Mouse (Mus musculus) spleen, postnatal 36 days (tissue): ENCODE results near the gene Anks1b.

Experiments used
- DNase-seq, 2 experiments: peaks; one replicate each; pipeline ENCODE4 v3.0.0; 2022; ENCODE audit warnings: low spot score in 2 of 2, mixed read lengths in 1 of 2

The Anks1b gene

DNA sequence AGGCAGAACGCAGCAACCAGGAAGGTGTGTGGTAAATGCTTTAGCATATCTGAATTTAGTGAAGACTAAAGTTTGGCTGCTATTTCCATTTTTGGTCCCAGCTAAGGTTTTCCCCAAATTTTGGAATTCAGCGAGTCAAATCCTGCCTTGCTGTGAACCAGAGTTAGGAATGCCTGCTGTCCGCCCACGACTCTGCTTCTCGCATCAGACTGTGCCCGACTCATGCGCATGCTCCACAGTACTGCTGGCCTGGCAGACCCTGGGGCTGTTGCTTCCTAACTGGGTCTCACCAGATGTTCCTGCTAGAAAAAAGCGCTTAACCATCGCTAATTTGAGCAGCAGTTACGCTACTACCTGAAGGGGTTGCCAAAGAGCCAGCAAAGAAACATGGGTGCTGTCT is 801.1 kb downstream of the Anks1b start:
- no peak for DNase-seq

DNA sequence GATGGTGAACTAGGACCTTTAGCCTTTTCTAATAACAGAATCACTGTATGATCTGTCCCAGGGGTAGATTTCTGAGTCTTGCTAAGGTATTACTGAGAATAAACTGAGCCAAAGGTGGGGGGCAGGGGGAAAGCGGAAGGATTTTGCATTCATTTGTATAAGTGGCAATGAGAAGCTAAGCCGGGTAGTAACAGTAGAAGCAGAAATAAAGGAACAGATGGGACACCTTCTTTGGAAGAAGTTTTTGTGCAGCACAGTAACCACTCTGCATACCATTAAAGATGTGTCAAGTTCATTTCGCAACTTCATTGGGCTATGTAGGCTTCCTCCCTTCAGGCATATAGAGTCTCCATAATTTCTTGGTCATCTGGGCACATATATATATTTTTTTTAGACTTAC is 804.1 kb downstream of the Anks1b start:
- no peak for DNase-seq

DNA sequence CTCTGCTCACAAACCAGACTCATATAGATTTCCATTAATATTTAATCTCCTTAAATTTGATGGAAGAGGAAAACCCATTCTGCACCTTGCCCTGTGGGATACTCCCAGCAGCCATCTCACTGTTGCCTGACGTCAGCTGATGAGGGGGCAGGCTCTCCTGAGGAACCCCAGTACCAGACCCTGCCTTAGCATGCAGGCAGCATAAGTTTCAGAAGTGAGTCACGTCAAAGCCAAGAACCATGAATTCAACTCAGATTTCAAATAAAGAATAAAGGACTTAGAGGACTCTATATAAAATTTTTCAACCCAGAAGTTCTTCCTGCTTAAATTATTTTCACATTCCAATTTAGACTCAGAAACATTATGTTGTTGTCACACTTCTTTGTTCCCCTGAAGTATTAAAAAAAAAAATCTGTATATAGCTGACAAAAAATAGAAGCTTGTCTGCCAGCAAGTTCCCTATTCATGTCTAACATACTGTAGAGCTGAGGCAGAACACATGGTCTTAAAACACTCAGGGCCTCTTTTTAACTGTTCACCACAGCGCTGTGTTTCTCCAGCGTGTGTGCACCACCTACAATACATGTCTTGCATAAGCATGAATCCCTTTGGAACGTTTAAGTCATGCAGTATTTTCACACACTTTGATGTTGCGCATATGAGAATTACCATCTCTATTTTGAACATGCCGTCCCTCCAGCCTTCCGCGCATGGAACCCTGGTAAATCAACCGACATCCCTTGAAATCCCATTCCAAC is 806.6 kb downstream of the Anks1b start:
- DNase-seq, result no peak

DNA sequence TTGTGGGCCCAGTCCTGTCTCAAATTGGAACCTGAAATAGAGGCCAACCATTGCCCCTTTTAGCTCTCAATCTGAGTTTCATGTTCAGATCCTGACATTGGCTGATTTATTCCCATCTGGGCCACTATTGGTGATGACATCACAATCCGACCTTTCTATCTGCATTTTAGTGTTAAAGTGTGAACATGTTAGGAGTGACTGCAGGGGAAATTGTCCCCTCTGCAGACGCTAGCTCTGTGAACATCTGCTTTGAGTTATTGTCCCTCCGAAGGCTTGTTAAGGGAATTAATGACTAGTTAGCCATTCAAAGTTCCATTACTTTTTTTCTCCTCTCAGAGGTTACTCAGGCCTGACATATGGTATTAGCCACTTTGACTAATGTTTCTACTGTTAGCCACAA is 810.5 kb downstream of the Anks1b start:
- no peak for DNase-seq

DNA sequence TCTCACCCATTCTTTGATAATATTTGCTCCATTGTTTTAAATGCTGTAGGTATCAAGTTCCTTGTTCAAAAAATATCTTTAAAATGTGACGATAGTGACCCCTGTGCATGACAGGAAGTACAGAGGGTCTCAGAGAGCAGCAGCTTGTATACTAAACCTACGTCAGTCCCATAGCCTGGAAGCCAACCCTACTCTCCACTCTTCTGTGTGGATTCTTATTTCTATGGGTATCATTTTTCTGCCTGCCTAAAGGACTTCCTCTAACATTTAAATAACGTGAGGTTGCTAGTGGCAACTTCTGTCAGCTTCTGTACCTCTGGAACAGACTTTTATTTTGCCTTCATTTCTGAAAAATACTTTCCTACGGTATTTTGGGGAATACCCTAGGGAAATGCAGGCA is 812.1 kb downstream of the Anks1b start:
- no peak for DNase-seq

DNA sequence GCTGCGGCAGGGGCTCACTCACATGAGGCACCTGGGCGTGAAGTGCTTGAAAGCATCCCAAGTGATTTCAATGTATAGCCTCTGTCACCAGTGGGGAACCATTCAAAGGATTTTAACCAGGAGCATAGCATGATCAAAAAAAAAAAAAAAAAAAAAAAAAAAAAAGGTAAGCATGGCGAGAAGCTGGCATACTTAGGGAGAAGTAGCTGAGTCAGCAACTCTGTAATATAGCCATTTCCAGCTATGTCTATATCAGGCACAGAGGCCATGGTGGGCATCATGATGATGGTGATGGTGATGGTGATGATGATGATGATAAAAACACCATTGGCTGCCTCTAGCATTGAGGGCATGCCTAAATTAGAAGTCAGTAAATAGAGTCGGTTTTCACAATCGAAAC is 814.8 kb downstream of the Anks1b start:
- no peak for DNase-seq

DNA sequence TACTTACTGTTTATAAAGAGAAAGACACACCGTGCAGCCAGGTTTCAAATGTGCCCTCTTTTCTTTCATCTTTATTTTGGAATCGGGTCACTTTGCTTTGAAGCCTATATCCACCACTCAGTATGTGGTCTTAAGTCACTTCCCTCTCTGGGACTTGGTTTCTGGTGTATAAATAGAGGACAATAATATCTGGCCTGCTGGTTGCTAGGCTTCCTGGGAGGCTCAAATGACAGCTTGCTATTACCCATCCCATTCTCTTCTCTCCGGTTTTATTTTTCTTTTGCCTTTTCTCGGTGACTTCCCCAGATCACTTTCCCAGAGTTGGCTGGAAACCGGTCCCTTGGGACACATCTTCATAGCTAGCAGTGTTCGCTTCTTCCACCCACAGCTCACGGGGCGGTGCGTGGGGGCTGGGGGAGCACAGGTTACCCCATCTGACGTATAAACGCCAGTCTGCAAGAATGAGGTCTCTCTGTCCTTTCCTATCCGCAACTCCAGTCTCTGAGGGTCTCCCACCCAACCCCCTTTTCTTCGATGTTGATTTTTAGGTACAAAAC is 815.5 kb downstream of the Anks1b start:
- DNase-seq, result no peak

DNA sequence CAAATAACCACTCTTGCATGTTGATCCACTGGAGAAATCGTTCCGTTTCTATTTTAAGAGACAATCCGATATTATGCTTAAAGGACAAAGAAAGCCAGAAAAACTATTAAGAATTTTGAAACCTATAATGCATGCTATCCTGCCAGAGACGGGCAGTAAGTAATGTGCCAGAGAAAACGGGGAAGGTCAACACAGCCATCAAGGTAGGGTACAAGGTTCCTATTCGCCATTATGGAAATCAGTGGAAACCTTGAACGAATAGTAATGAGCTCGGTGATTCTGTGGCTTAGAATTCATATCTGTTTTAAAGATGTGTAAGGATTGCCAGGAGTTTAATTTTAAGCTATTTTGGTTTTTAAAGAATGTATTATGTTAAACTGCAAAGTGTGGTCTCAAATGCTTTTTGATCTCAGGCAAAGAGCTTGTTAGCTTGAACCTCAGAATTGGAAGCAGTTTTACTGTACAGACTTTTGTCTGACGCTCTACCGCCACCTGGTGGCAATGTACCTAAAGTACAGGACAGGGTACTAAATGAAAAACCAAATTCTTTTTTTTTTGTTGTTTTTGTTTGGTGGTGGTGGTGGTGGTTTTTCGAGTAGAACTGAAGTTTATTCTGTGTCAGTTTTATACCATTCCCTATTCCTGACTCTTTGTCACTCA is 816.7 kb downstream of the Anks1b start:
- DNase-seq, result no peak

DNA sequence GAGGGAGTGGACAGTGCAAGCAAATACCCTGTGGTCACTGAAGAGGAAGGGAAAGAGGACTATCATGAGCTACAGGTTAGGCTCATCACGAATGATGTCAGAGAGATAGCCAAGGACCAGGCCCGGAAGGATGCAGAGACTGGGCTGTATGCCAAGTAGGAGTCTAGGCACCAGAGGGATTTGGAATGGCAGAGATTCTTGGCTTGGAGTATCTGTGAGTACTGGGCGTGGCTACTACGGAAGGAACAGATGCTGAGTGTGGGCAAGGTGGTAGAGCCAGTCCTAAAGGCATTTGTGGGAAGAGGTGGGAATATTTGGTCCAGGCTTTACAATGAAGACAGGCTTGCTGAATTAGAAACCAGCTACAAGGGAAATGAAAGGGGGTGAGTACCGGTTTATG is 823.4 kb downstream of the Anks1b start:
- no peak for DNase-seq

DNA sequence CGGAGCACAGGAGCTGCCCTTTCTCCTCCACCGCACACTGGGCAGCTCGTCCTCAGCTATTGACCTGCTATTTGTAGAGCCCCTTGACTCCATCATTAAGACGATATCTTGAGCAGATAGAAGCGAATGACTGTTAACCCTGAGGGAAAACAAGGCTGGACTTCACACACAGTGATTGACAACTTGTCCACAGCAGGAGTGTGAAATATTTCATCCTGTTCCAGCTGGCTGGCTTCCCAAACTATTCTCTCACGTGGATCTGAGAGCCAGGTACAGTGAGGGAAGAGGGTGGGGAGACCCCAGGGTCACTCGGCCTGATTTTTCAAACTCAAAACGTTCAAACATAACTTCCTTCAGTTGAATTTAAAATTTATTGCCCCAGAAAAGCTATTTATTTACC is 824.1 kb downstream of the Anks1b start:
- no peak for DNase-seq

DNA sequence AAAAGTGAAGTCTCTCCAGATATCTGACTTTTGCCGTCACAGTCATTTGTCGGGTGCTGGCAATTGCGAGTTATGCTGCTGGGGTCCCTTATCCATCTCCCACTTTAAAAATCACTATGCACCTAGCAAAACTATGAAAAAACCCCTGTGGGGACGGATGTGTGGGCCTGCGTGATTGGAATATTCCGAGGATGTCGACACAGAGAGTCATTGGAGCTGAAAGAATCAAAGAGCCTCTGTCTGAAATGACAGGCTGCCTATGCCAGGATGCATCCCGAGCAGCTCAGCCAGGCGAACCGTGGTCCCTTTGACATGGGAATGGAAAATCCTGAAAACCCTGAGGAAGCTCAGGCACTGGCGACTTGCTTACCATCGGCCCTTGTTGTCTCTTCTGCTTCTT is 825.9 kb downstream of the Anks1b start:
- DNase-seq, result no peak

DNA sequence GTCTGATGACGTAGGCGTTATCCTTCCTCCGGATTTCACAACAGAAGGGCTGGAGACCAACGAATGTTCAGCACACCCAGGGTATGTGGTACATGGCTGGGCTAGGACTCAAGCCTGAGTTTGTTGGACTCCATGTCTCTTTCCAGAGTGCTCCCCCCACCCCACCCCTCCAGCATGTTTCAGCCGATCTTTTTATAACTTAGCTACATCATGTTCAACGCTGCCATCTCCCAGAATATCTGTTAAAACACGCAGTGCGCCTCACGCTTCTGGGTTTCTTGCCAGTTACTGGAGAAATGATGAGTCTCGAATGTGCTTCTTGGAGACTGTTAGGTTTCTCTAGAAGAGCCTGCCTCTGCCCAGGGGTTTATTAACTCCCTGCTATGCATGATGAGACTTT is 831.3 kb downstream of the Anks1b start:
- no peak for DNase-seq

DNA sequence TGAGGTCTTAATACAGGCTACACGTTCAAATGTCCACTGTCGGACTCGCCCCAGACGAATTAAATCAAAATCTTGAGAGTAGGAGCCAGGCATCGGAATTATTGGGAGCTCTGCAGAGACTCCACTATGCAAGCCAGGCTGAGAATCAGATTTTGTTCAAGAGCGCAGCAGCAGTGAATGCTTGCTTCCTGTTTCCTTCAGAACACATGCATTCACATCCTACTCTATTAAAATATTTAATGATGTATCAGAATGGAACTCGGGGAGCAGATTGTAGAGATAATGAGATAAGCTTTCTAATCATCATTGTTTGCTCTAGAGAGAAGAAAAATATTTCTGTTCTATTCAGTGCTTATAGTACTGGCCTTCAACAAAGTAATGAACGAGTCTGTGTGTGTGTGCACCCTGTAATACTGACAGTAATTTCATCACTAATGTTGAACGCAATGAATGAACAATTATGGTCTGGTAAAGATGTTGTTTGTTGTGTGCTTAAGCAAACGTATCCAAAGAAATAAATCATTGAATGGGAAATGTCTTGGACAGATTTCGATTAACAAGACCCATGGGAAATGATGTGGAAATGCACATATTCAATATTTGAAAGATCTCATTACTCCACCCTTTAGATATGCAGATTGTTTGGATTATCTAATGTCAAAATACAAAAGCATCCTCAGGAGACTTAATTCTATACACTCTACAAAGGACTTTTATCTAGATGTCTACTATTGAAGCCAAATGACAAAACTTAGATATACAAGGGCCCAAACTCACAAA is 835.7 kb downstream of the Anks1b start:
- no peak for DNase-seq

DNA sequence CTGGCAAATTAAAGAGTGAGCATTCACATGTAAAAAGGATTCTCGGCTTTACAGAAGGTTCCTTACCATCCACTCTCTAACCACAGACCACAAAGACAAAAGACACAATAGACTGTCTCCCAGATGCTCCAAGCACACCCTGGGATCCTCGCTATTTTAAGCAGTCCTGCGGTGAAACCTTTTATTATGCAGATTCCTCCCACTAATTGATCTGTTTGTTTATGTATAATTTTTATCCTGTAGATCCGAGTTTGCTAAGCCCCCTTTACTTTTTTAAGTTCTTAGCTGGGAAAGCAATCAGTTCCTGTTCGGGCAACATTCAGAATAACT is 836.3 kb downstream of the Anks1b start:
- no peak for DNase-seq

DNA sequence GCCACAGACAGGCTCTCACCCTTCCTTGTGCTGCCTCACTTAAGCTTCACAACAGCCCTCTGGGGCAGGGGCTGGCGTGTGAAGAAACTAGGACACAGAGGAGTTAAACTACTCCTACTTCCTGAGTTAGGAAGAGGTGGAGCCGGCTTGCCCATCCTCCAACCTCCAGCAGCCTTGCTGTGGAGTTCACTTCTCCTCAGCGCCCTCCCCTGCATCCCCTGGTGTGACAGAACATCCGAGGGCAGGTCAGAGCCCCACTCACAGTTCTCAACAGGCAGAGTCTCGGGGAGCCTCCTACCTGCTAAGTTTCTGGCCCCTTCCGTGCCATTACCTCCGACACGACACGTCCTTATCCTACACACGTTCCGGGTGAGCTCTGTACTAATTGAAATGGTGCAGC is 844.7 kb downstream of the Anks1b start:
- DNase-seq, result no peak

DNA sequence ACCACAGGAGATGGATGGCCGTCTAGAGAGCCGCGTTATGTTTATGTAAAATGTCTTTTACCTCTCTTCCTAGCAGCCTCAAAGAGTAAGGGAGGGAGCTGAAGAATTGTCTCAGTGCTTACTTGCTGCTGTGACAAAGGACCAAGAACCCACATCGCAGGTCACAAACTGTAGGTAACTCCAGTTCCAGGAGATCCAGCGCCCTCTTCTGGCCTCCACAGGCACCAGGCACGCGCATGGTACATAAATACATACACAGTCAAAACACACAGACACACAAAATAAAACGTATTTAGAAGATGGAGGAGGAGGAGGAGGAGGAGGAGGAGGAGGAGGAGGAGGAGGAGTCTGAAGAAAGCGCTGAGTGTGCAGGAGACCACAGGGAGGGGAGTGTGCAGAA is 845.4 kb downstream of the Anks1b start:
- no peak for DNase-seq

DNA sequence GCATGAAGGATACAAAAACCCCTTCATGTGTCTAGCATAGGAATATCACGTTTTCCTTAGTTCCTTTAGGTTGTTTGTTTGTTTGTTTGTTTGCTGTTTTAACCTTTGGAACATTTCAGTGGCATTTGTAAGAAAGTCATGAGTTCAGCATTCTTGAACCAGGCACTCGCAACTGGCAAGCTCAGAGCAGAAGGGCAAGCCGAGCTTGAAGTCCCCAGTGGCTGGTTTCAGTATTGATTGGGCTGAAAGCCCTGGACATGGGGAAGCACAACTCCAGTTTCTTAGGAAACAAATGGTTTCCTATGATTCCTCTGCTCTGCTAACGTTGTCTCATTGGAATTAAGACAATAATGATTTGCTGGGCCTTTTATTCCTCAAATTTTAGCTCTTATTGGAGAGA is 846.7 kb downstream of the Anks1b start:
- DNase-seq, result no peak

DNA sequence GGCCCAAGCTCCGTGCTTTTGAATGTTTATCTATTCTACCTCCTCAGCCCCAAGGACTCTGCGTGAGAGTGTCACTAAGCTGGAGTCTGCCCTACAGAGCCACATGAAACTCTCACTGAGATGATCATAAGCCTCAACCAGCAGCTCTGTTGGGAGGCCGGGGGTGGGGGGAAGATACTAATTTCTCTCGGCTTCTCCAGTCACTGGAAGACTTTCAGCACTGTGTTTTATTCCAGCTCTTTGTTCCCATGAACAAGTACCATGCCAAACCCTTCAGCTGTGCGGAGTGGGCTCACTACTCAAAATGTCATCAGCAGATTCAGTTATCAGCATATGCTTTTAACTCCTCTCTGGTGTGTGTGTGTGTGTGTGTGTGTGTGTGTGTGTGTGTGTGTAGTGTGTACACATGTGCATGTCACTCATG is 849.8 kb downstream of the Anks1b start:
- DNase-seq, result no peak

DNA sequence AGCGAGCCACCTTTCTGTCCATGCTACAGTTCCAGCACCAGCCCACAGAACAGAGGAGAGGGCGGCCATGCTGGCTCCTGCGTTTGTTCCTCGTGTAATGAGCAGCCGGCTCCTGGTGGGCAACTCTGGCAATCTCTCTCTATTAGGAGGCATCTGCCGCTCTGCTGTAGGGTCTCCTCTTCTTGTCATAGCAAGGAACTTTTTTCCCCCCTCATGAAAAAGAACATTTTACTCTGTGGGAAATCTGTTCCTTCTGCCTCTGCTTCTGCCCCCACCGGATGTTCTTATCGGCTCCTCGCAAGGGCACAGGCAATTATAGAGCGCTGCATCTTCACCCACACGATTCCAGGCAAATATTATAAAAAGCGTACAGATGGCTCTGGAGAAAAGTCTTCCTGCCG is 850.6 kb downstream of the Anks1b start:
- DNase-seq, result no peak

DNA sequence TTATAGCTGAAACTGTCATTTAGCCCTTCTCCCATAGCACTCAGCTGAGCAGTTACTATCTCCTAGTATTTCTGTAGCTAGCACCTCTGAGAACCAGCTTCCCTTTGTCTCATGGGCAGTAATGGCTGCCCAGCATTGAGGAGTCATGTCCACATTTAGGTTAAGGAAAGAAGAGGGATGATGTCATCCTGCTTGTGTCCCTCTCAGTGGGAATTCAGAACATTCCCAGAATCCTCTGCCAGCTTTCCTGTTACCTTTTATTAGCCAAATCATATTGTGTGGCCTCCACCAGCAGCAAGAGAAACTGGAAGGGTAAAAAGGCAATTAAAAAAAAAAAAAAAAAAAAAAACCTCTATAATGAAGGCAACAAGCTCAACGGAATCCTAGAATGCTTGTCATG is 851.6 kb downstream of the Anks1b start:
- no peak for DNase-seq

DNA sequence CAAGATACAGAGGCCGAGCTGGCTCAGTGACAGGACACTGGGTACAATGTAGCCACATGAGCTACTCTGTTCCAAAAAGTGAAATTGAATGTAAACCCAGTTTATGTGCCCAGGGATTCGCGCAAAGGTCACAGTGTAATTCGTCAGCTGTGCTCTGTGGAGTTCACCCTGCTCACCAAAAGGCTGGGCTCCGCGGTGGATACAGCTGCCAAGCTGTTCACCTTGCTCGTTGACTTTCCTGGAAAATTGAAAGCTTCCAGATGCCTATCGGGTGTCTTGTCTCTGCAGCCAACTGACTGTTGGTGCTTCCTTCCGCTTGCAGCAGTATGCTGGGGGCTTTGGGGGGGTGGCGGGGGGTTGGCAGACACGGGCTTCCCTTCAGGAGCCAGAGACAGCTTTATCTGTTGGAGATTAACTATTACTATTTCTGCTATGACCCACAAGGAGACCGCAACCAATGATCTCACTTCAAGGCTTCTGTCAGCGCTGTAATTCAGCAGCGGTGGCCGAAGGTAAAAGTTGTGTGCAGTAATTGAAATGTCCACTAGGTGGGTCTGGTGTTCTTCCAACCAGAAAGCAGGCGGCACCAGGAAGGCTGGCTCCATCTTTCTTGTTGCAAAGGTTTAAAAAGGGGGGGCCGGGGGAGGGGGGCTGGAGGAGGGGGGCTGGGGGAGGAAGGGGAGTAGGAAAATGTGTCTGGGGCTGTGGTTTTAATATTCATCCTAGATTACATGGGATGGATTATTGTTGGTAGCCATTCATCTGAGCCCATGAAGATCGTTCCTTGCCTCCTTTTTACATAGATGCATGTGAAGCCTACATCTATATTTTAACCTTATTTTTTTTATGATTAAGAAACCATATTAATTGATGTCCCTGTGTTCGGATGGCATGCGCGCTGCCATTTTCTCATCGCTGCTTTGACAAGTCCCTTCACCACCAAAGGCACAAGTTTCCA is 855.4 kb downstream of the Anks1b start:
- peak; percentile 17 to 21 for DNase-seq

DNA sequence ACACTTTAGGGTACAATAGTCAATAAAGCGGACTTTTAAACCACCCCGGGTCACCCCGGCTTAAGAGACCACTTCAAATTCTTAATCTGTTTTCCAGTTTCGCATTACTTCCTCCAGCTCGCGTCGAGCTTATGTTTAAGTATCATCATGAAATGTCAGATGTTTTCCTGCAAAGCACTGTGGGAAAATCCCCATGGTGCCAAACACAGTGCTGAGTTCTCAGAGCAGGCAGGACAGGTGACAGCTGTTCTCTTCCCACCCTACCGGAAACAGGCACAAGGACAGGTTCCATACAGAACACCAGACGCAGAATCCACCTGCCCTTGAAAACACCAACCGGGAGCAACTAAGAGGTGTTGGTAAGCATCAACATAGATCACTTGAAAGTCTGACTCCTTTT is 856.2 kb downstream of the Anks1b start:
- no peak for DNase-seq
